Mouse (Mus musculus): ENCODE data around the gene Sipa1l3.

DNA sequence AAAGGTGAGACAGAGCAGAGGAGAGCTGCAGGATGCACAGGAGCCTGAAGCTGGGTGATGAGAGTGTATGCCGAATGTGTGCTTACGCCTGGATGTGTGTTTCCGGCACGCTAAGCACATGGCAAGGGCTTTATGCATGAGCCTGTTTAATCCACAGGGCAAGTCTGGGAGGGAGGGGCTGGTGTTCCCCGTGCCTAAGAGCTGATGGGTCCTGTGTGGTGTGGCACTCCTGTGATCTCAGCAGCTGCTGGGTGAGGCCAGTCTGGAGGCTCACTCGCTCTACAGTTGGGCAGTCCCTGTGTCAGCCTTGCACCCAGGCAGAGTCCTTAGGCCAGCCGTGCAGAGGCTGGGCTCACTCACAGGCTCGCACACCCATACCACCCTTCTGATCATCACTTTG, 108.0 kb downstream of the Sipa1l3 start:
- TF ChIP-seq CTCF (conservative IDR thresholded peaks at IDR 0.05; ENCODE audit: low read length) (no peak), NANOG (IDR thresholded peaks at IDR 0.05; ENCODE audit: borderline replicate concordance, low read length) (no peak), POU5F1 (IDR thresholded peaks at IDR 0.05; ENCODE audit: borderline replicate concordance, low read length) (no peak)

Measured in E14TG2a.4 (cell line).